Mouse (Mus musculus): Measurements from ENCODE around the gene Myo1g. TPM values are rescaled to one million over a fixed set of nuclear protein-coding genes. Genes with fewer than 3 reads are reported as not detected.

Myo1g gene
- polyA plus RNA-seq, 1 experiment from 2014 or later, result 1.3 TPM

DNA sequence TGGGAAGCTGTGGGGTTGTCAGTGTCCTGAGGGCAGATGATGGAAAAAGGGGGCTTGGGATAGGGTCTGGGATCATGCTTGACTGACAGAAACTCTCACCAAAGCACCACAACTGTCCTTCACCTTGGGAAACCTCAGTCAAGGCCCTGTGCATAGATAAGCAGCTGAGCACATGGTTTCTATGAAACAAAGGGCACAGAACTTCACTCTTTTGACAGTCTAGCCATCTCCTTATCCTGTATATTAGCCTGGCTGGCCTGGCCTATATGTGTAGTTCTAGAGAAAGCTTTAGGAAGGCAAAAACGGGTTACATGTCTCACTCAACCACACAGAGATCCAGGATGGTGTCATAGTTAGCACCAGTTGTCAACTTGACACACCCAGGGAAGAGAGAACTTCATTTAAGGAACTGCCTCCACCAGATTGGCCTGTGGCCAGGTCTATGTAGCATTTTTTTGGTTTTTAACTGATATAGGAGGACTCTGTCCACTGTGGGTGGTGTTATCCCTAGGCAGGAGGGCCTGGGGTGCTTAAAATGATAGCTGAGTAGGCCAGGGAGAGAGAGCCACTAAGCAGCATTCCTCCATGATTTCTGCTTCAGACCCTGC lies 12.4 kb downstream of the Myo1g start:
- Histone ChIP-seq H3K27ac (no peak overlapping the region), H3K9me3 (no peaks in the 10 kb centered on the region), H3K4me2 (no peak overlapping the region), H3K4me1 (no peaks in the 10 kb centered on the region), H3K4me3 (no peak overlapping the region), H3K9ac (no peak overlapping the region), H3K36me3 (no peaks in the 10 kb centered on the region), H3K27me3 (no peaks in the 10 kb centered on the region)
- 61% methylated on average over 1 of the region's 1 CpGs for WGBS
- ATAC-seq (ENCODE audit: insufficient number of reproducible peaks, insufficient read depth, low FRiP score, low TSS enrichment, low read depth), result no peak

DNA sequence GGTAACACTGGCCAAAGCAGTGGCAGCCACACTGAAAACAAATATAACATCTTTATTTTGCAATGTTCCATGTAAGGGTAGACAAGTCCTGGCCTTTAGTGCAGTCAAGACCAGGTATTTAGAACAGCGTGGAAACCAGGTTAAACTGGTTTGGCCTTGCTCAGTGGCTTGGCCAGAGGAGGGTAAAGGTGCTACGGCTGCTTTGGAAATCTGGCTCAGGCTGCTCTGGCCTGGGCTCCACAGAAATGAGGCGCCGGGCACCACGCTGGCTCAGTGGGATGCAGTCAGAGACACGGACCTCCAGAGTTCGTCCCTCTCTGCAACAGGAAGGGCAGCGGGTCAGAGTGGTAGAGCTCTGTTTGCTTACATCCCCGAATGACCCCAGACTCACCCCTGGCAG lies 14.2 kb downstream of the Myo1g start:
- Histone ChIP-seq H3K9ac (no peak overlapping the region), H3K27me3 (no peaks in the 10 kb centered on the region), H3K9me3 (no peaks in the 10 kb centered on the region), H3K4me2 (no peak overlapping the region), H3K4me1 (no peaks in the 10 kb centered on the region), H3K4me3 (no peak overlapping the region), H3K36me3 (no peaks in the 10 kb centered on the region), H3K27ac (no peak overlapping the region)
- ATAC-seq (ENCODE audit: insufficient number of reproducible peaks, insufficient read depth, low FRiP score, low TSS enrichment, low read depth), result no peak
- 79% methylated on average over 9 of the region's 9 CpGs for WGBS

DNA sequence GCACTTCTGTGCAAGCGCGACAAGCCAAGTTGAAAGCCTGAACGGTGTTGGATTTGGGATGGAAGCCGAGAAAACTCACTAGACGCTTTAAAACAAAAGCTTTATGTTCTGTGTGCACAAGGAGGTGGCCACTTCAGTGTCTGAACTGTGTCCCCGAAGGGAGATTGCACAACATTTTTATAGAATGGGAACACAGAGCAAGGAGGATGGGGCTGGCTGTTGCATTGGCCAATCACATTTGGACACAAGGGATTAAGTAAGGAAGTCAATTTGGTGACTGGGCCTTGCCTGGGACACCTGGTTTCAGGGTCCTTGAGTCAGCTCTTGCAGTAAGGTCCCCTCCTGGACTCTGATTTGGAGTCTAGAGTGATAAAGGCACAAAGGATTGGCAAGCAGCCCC lies 16.1 kb downstream of the Myo1g start:
- WGBS, result 84% methylated on average over 6 of the region's 6 CpGs
- H3K9me3 ChIP-seq, result no peaks in the 10 kb centered on the region
- no peak overlapping the region for H3K9ac ChIP-seq

DNA sequence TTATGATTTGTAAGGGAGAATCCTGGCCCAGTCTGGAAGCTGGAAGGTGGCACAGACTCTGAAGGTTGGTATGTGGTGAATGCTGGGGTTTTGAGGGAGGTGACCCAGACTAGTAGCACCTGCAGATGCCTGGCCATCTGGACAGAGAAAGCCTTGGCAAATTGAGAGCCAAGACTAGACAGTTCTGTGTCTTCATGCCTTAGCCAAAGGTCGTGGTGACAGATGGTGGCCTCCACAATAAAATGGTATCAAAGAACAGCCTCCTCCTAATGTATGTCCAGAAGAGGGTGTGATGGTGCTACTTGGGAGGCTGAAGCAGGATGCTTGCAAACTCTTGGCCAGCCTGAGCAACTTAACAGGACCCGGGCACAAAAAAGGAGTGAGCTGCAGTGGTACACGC lies 16.5 kb downstream of the Myo1g start:
- ATAC-seq (ENCODE audit: insufficient number of reproducible peaks, insufficient read depth, low FRiP score, low TSS enrichment, low read depth), result no peak
- no peak overlapping the region for H3K27ac ChIP-seq
- no peaks in the 10 kb centered on the region for H3K4me1 ChIP-seq
- H3K4me3 ChIP-seq, result no peak overlapping the region
- no peak overlapping the region for H3K9ac ChIP-seq
- H3K4me2 ChIP-seq, result no peak overlapping the region
- WGBS, result 74% methylated on average over 3 of the region's 3 CpGs
- H3K27me3 ChIP-seq, result no peaks in the 10 kb centered on the region
- no peaks in the 10 kb centered on the region for H3K9me3 ChIP-seq
- H3K36me3 ChIP-seq, result no peaks in the 10 kb centered on the region

More for the DNA sequence above, 16.1 kb downstream of the Myo1g start:
- no peak overlapping the region for H3K4me3 ChIP-seq
- no peaks in the 10 kb centered on the region for H3K36me3 ChIP-seq
- H3K27me3 ChIP-seq, result no peaks in the 10 kb centered on the region
- no peak for ATAC-seq (ENCODE audit: insufficient number of reproducible peaks, insufficient read depth, low FRiP score, low TSS enrichment, low read depth)
- H3K4me1 ChIP-seq, result no peaks in the 10 kb centered on the region
- no peak overlapping the region for H3K27ac ChIP-seq
- no peak overlapping the region for H3K4me2 ChIP-seq

DNA sequence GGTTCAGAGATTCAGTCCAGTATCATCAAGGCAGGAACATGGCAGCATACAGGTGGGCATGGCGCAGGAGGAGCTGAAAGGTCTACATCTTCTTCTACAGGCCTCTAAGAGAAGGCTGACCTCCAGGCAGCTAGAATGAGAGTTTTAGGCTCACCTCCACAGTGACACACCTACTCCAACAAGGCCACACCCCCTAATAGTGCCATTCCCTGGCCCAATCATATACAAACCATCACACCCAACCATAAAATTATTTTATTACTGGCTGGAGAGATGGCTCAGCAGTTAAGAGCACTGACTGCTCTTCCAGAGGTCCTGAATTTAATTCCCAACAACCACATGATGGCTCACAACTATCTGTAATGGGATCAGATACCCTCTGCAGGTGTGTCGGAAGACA lies 18.3 kb downstream of the Myo1g start:
- Histone ChIP-seq H3K27ac (no peak overlapping the region), H3K9me3 (no peaks in the 10 kb centered on the region), H3K4me2 (no peak overlapping the region), H3K4me3 (no peak overlapping the region), H3K9ac (no peak overlapping the region), H3K4me1 (no peaks in the 10 kb centered on the region), H3K36me3 (no peaks in the 10 kb centered on the region), H3K27me3 (no peaks in the 10 kb centered on the region)
- 97% methylated on average over 2 of the region's 2 CpGs for WGBS
- no peak for ATAC-seq (ENCODE audit: insufficient number of reproducible peaks, insufficient read depth, low FRiP score, low TSS enrichment, low read depth)

DNA sequence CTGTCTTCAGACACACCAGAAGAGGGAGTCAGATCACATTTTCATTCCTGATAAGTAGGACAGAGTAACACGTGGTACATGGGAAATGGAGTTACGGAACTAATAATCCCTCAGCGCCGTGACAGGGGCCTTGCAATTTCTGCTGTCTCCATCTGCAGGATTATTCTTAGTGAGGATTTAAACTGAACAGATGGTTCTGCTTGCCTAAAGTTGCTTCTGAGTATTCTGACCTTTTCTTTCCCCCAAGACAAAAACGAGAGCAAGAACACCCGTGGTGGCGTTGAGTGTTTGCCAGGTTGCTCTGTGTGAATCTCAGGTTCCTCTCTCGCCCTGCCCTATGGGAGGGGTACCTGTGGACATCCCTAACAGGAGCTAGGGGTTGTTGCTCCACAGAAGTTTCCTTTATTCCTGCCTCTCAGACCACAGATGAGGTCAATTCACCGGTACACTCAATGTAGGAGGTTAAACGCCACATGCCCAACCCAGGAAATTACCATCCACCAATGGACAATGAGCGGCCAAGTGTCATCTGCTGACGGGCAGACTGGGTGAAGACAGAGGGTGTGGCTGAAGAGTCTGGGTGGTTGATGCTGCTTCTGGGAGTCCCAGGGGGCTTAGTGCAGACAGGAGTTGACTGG lies 23.3 kb downstream of the Myo1g start:
- ATAC-seq (ENCODE audit: insufficient number of reproducible peaks, insufficient read depth, low FRiP score, low TSS enrichment, low read depth), result no peak
- no peak overlapping the region for H3K27ac ChIP-seq
- WGBS, result 80% methylated on average over 12 of the region's 12 CpGs
- H3K4me2 ChIP-seq, result no peak overlapping the region
- no peaks in the 10 kb centered on the region for H3K36me3 ChIP-seq
- H3K4me3 ChIP-seq, result no peak overlapping the region
- no peaks in the 10 kb centered on the region for H3K27me3 ChIP-seq
- no peak overlapping the region for H3K9ac ChIP-seq
- H3K9me3 ChIP-seq, result no peaks in the 10 kb centered on the region
- H3K4me1 ChIP-seq, result no peaks in the 10 kb centered on the region

DNA sequence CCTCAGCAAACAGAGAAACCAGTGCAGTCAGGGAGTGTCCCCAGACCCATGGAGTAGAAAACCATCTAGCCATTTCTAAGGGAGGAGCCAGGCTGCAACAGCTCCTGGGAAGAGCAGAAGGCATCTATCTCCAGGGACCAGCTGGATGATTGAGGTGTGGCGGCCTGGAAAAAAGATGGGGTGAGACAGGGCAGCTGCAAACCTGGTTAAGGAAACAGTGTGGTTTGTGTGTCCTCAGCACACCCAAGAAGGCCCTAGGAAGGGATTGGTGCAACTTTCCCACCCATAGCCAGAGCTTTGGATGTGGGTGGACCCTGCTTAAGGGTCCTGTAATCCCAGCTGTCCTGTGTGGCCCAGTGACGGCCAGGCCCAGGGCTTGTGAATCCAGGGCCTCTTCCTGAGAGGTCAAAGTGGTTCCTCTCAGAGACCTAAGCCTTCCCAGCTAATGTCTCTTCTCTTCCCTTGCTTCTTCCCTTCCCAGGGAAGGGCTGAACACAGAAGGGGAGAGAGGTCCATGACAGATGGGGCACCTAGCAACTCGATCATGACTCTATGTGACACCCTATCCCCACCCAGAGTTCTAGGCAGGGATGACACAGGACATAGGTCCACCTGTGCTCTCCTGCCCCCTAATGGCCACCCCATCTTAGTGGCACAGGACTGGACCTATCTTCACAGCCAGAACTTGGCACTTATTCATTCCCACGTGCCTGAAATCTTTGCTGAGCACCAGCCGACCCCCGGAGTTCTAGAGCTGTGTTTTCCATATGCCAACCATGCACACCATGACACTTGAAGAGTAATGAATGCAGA lies 30.9 kb downstream of the Myo1g start:
- Histone ChIP-seq H3K27ac (no peak overlapping the region), H3K4me2 (no peak overlapping the region), H3K4me3 (no peak overlapping the region), H3K27me3 (no peaks in the 10 kb centered on the region), H3K4me1 (no peaks in the 10 kb centered on the region), H3K36me3 (no peaks in the 10 kb centered on the region), H3K9me3 (no peaks in the 10 kb centered on the region), H3K9ac (no peak overlapping the region)
- no peak for ATAC-seq (ENCODE audit: insufficient number of reproducible peaks, insufficient read depth, low FRiP score, low TSS enrichment, low read depth)
- 56% methylated on average over 6 of the region's 6 CpGs for WGBS

DNA sequence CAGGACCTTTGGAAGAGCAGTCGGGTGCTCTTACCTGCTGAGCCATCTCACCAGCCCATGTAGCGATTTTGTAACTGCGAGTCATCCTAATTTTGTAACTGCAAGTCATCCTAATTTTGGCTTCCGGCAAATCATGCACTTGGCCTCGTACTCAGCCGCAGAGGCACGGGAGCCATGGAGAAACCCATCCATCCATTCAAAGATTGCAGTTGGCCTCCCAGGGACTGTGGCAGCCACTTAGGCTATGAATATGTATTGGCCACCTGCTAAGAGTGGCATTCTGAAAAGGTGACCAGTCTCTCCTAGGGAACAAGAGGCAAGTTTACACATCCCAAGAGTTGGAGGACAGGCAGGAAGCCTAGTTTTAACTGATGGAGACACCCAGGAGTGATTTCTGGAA lies 31.5 kb downstream of the Myo1g start:
- Histone ChIP-seq H3K36me3 (no peaks in the 10 kb centered on the region), H3K9ac (no peak overlapping the region), H3K4me3 (no peak overlapping the region), H3K4me1 (no peaks in the 10 kb centered on the region), H3K27me3 (no peaks in the 10 kb centered on the region), H3K4me2 (no peak overlapping the region), H3K9me3 (no peaks in the 10 kb centered on the region), H3K27ac (no peak overlapping the region)
- ATAC-seq (ENCODE audit: insufficient number of reproducible peaks, insufficient read depth, low FRiP score, low TSS enrichment, low read depth), result no peak
- WGBS, result 88% methylated on average over 7 of the region's 7 CpGs

DNA sequence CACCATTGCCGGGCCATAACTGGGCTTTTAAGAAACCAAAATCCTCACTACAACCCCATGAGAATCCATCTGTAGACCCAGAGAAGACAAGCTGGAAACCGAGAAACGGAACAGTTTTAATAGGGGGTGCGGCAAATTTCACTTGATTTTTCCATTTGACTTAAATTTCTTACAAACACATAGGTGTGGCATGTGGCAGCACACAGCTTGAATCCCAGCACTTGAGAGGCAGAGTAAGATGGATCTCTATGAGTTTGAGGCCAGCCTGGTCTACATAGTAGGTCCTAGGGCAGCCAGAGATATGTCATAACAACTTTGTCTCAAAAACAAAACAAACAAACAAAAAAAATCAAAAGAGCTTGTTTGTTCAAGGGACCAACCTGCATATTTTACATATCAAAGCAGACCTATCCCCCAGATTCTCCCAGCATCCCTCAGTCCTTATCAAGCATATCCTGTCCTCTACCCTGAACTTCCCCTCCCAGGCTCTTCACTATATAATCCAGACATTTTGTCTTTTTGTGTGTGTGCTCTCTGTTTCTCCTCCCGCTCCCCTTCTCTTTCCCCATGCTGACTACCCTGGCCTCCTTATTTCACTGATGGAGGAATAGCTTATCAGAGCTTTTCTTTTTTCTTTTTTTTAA lies 32.6 kb downstream of the Myo1g start:
- Histone ChIP-seq H3K9ac (no peak overlapping the region), H3K27me3 (no peaks in the 10 kb centered on the region), H3K27ac (no peak overlapping the region), H3K9me3 (no peaks in the 10 kb centered on the region), H3K4me1 (no peaks in the 10 kb centered on the region), H3K4me3 (no peak overlapping the region), H3K36me3 (no peaks in the 10 kb centered on the region), H3K4me2 (no peak overlapping the region)
- no peak for ATAC-seq (ENCODE audit: insufficient number of reproducible peaks, insufficient read depth, low FRiP score, low TSS enrichment, low read depth)
- 95% methylated on average over 5 of the region's 5 CpGs for WGBS

DNA sequence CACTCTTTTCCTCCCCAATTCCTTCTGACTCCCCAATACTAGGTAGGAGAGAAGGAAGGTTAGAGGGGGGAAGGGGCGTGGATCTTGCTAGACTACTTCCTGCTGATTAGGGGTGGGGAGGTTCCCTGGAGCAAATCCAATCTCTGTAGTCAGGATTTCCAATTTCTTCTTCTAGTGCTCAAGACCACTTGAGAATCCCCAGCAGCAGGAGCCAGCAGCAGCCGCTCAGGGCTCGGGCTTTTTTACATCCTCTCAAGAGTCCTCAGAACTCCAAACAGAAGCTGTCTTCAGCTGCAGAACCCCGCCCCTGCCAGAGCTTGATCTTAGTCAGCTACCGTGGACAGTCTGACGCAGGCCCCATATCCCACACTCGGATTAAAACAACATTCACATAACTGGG lies 33.3 kb downstream of the Myo1g start:
- Histone ChIP-seq H3K9me3 (no peaks in the 10 kb centered on the region), H3K4me2 (no peak overlapping the region), H3K27me3 (no peaks in the 10 kb centered on the region), H3K36me3 (no peaks in the 10 kb centered on the region), H3K27ac (no peak overlapping the region), H3K4me1 (no peaks in the 10 kb centered on the region), H3K9ac (no peak overlapping the region), H3K4me3 (no peak overlapping the region)
- ATAC-seq (ENCODE audit: insufficient number of reproducible peaks, insufficient read depth, low FRiP score, low TSS enrichment, low read depth), result no peak
- WGBS, result 50% methylated on average over 7 of the region's 7 CpGs

DNA sequence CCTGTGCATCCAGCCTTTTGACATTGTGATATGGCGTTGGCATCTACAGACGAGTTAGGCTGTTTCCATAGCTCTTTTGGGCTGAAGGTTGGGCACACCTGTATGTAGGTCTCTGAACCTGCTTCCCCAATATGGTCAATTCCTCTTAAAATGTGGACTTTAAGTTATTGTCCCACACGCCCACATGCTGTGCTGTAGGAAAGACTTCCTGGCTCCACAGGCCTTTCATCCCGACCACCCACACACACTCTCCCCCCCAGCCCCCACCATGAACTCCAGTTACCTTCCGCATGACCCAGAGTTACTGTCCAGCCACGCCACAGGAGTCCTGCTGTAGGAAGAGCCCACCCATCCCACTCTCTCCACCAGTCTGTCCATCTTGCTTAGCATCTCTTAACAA lies 33.8 kb downstream of the Myo1g start:
- no peaks in the 10 kb centered on the region for H3K9me3 ChIP-seq
- no peaks in the 10 kb centered on the region for H3K36me3 ChIP-seq
- H3K27ac ChIP-seq, result no peak overlapping the region
- H3K4me2 ChIP-seq, result no peak overlapping the region
- ATAC-seq (ENCODE audit: insufficient number of reproducible peaks, insufficient read depth, low FRiP score, low TSS enrichment, low read depth), result no peak
- no peak overlapping the region for H3K4me3 ChIP-seq
- no peaks in the 10 kb centered on the region for H3K4me1 ChIP-seq
- no peaks in the 10 kb centered on the region for H3K27me3 ChIP-seq
- H3K9ac ChIP-seq, result no peak overlapping the region
- 66% methylated on average over 6 of the region's 6 CpGs for WGBS
